Mouse (Mus musculus) thymus, postnatal 14 days (tissue): ENCODE results near the gene Phf21b.

Experiments used
- DNase-seq: peaks from one replicate; pipeline ENCODE4 v3.0.0; 2021

Phf21b gene

DNA sequence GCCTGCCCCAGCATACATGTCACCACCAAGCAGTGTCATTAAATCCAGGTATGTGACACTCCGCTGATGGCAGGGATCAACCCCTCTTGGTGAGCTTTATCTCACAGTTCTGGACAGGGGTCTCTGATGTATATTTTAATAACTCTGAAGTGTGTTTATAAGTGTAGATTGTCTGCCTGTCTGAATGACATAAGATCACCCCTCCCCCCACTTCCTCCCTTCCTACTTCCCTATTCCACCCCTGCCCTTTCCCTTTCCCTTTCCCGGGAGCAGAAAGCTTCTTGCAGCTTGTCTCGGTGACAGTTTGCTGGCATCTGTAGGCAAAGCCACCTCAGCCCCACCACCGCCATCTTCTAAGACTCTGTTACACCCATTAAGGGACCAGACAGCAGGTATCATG lies 11.0 kb downstream of the Phf21b start:
- DNase-seq = no peak

- no peak for DNase-seq
Measured at GRCm38 (mm10) chr15:84843034-84843433, 12.8 kb downstream of the Phf21b start.

DNA sequence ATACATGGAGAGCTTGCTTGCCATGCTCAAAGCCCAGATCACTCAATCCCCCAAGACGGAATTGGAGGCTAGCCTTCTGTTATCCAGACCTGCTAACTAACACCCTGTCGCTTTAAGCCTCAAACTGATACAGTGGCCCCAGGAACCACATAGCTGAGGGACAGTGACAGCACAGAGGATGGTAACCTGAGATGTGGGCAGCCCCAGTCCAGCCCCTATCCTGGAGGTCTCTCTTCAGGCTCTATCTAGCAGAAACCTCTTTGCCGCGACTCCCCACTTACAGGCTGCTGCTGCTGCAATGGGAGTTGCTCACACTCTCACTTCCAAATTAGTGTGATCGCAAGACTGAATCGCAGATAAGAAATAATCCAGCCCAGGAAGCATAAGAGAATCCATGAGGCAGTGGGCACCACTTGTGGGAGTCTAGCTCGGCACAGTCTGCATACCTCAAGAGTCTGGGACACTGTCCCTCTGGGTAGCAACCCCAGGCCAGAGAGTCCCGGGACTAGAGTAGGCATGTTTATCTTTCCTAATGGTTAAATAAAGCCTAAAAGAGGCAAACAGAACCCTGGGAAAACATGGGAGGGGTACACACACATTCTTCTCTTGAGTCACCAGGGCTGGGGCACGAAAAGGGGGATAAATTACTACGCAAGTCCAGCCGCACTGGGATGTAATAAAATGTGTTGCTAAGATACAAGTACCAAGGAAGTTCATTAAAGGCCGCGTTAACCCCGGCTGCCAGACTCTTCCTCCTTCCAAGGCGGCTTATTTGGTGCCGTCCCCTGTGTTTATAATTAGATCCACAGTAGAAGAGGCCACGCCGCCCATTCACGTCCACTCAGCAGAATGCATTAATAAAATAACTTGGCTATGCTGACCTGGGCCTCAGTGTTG lies 13.7 kb downstream of the Phf21b start:
- DNase-seq = no peak

- DNase-seq = no peak
Measured at GRCm38 (mm10) chr15:84840560-84840959, 15.3 kb downstream of the Phf21b start.

DNA sequence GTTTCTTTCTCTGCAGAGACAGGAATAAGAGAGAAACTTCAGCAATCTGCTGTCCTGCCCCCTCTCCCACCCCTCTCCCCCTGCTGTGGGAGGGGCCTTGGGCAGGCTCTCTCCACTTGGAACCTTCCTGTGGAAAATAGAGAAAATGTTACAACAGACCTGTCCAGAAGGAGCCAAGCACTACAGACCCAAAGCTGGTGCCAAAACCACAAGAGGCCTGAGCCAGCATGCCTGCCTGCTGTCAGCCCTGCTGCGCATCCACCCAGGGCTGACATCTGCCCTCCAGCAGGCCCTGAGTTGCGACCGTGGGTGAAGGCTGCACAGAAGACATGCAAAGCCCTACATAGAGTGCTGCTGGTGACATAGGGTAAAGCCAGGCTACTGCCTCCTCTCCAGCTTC lies 16.3 kb downstream of the Phf21b start:
- DNase-seq = no peak

- DNase-seq = no peak
Measured at GRCm38 (mm10) chr15:84837896-84838295, 18.0 kb downstream of the Phf21b start.

DNA sequence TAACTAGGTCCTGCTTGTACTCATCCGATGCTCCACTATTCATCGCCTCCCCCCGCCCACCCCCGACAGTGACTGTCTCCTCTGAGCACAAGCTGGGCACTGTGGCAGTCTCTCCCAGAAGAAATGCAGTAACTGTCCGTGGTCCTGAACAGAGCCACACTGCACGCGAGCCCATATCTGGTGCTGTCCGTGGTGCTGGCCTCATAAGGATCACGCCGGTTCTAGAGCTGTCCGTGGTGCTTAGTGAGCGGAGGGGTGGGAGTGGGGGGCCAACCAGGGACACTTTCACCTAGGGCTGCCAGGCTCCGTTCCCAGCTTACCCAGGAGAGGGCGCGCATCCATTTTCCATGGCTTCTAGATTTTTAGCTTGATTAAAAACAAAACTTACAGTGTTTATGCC lies 26.4 kb downstream of the Phf21b start:
- peak; percentile 87 for DNase-seq

- no peak for DNase-seq
Measured at GRCm38 (mm10) chr15:84828603-84829002, 27.2 kb downstream of the Phf21b start.

- no peak for DNase-seq
Measured at GRCm38 (mm10) chr15:84823086-84823485, 32.8 kb downstream of the Phf21b start.

DNA sequence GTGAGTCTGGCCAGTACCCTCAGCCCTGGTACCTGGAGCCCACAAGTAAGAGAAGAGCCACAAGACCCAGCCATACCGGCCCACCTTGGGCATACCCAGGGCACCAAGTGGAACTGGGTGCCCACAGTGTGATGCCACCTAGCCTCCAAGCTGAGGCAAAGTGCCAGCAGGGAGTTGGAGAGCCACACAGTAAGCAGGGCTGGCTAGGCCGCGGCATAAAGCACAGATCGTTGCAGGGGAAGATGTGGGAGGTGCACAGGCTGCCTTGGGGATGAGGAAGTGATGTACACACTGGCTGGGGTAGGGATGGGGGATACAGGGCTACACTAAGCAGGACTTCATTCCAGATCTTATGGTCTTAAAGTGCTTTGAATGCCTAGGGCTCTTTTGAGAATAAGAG lies 35.0 kb downstream of the Phf21b start:
- DNase-seq = no peak

- no peak for DNase-seq
Measured at GRCm38 (mm10) chr15:84818284-84818683, 37.6 kb downstream of the Phf21b start.

GRCm38 (mm10) chr15:84817589-84817988 lies 38.3 kb downstream of the Phf21b start:
- DNase-seq = no peak

DNA sequence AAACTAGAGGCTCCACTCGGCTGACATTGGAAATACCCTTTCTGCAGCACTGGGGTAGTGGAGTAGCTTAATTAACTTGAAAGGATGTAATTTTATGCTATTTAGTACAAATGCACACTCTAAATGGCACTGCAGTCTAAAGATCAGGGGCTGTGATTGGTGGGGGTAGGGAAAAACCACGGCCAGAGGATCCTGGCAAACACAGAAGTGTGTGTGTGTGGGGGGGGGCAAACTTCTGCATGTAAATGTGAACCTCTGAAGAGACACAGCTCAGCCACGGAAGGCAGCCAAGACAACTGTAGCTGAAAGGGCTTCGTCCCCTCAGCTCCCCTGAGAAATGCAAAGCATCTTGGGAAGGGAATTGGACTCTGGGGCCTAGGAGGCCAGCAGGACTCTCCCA lies 40.7 kb downstream of the Phf21b start:
- DNase-seq = no peak

DNA sequence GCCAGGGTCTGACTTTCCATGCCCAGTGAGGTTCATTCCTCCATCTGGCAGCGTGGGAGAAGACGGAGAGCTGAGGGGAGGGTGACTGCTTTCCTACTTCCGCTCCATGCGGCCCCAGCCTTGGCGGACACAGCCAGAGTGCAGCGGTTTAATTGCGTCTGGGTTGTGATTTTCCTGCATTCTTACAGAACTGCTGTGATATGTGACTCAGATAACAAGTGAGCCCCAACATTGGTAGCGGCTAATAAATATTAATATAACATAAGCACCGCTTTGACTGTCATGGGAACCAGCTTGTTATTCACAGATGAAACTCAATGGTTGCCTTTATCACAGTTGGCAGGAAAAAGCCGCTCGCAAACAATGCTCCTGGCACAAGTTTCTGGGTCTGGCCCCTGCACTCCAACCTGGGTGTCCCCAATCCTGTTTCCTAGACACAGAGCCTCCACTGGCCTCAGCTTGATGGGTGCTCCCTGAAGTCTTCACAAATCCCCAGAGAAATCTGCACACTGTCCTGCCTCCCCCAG lies 43.0 kb downstream of the Phf21b start:
- no peak for DNase-seq

DNA sequence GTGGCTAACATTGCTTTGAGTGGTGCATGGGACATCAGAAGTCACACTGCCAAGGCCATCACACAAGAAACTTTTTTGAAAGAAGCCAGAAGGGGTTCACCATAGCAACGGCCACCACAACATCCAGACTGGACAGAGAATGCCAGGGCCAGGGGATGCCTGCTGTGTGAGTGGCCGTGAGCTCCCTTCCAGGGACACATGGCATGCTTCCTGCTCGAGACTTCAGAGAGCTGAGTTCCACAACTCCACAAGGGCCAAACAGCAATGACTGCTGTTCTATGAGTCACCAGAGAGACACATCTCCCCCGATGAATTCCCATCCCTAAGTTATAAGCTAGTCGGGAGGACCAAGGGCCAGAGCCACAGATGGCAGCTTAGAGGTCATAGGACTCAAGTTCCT lies 44.7 kb downstream of the Phf21b start:
- DNase-seq = no peak

- DNase-seq = no peak
Measured at GRCm38 (mm10) chr15:84809275-84809952, 46.4 kb downstream of the Phf21b start.

DNA sequence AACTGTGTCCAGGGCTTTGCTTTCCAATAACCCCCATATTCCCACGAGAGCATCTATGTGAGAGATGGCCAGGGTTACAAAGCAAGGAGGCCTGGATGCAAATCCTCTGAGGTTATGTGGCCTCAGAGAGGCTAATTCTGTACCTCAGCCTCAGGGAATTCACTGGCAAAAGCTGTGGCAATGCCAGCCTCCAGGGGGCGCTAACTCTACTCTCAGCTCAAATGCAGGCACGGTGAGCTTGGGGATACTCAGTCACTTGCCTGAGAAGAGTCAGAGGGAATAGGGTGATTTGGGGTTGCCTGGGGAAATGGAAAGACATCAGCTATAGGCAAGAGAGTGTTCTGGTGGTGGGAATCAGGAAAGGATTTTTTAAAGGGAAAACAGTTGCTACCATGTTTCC lies 52.2 kb downstream of the Phf21b start:
- DNase-seq = peak; percentile 39

GRCm38 (mm10) chr15:84800132-84800531 lies 55.7 kb downstream of the Phf21b start:
- no peak for DNase-seq

- no peak for DNase-seq
Measured at GRCm38 (mm10) chr15:84793649-84794048, 62.2 kb downstream of the Phf21b start.

- DNase-seq = no peak
Measured at GRCm38 (mm10) chr15:84787161-84787560, 68.7 kb downstream of the Phf21b start.

GRCm38 (mm10) chr15:84784812-84785211 lies 71.0 kb downstream of the Phf21b start:
- no peak for DNase-seq

GRCm38 (mm10) chr15:84778587-84778986 lies 77.3 kb downstream of the Phf21b start:
- no peak for DNase-seq

DNA sequence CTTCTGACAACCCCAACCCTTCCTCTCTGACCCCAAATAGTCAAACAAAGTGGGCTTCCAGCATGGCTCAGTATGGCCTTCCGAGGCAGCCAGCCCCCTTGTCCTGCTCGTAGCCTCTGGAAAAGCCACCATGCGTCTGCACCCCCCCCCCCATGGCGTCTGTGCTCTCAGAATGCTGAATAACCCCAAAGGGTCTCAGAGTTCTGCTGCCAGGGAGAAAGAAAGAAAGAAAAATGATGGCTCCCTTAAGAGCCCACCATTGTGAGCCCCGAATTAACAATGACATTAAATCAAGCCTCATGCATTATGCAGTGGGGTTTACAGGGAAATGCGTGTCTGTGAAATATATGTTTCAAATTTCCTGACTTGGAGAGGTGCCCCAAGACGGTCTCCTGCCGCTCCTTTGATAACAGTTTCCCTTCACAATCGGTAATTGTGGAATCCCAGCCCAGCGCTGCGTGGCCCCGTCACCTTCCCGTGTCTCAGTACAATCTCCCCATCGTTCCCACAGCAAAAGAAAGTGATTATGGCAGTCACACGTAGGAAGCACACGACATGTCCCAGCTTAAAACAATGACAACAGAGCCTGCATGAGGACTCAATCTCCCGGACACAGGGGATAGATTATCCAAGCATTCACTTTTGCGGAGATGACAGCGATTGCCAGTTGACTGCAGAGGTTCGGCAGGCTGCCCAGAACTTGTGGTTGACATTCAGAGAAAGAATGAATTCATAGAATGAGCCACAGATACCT lies 80.3 kb downstream of the Phf21b start:
- no peak for DNase-seq
